Mouse (Mus musculus) heart, embryonic 16.5 days (tissue): ENCODE data around the gene Zc3h15. TPM values are rescaled to one million over a fixed set of nuclear protein-coding genes. Genes with fewer than 3 reads are reported as not detected.
"Not testable (repeated sequence)": the region's sequence is repeated elsewhere in the genome, so short reads cannot be mapped to it uniquely, and the experiment has no call there.

ENCODE experiments used
- ATAC-seq: fragments of 200-750 bp; cut with Nextera tagmentation; replicated peaks from 2 replicates; pipeline ENCODE4 v1.8.0; 2017; ENCODE audit warnings: moderate number of reproducible peaks; ENCODE audit not compliant: insufficient read depth, low FRiP score; ENCODE audit errors: extremely low read depth
- H3K27ac ChIP-seq: fragments of 300-500 bp; sonication (generic); 2 replicates; pipeline ENCODE4 v1.5.1; 2014; ENCODE audit warnings: mild to moderate bottlenecking, low read length, control low read depth, moderate library complexity
- H3K27me3 ChIP-seq: fragments of 300-500 bp; sonication (generic); 2 replicates; pipeline ENCODE4 v1.6.1; 2014; ENCODE audit warnings: low read length, mixed read lengths; ENCODE audit not compliant: control insufficient read depth, insufficient read depth
- H3K36me3 ChIP-seq: fragments of 300-500 bp; sonication (generic); 2 replicates; pipeline ENCODE4 v1.6.1; 2014; ENCODE audit not compliant: control insufficient read depth, insufficient read depth
- H3K4me1 ChIP-seq: fragments of 300-500 bp; sonication (generic); 2 replicates; pipeline ENCODE4 v1.6.1; 2014; ENCODE audit warnings: low read length, mixed read lengths; ENCODE audit not compliant: control insufficient read depth, insufficient read depth
- H3K4me2 ChIP-seq: fragments of 300-500 bp; sonication (generic); 2 replicates; pipeline ENCODE4 v1.6.1; 2014; ENCODE audit warnings: low read depth, mild to moderate bottlenecking, control low read depth, low read length
- H3K4me3 ChIP-seq: fragments of 300-500 bp; sonication (generic); 2 replicates; pipeline ENCODE4 v1.5.1; 2014; ENCODE audit warnings: mild to moderate bottlenecking, control low read depth, low read length
- H3K9ac ChIP-seq: fragments of 300-500 bp; sonication (generic); 2 replicates; pipeline ENCODE4 v1.6.1; 2014; ENCODE audit warnings: low read length, control low read depth
- H3K9me3 ChIP-seq: fragments of 300-500 bp; sonication (generic); replicated peaks from 2 replicates; pipeline ENCODE4 v1.6.1; 2016; ENCODE audit warnings: low read length; ENCODE audit not compliant: control insufficient read depth
- WGBS: fragments of 180-500 bp; shearing (Covaris S2); extraction: QIAGEN DNeasy Blood & Tissue Kit; methylation state at CpG from one replicate; pipeline ENCODE4 v1.1.7; 2014; 5-methylcytosine and 5-hydroxymethylcytosine counted together
- polyA plus RNA-seq: library from polyadenylated mRNA; unstranded; fragments of >200 nt; fragmentation: Nextera tagmentation; extraction: Ambion mirVana; gene quantifications from 2 replicates; pipeline ENCODE4 v1.2.1, GENCODE M21; 2015

The Zc3h15 gene
- polyA plus RNA-seq, 1 experiment from 2014 or later, result 91.3 TPM

- Histone ChIP-seq H3K9me3 (no peaks in the 10 kb centered on the region), H3K27ac (no peak overlapping the region), H3K4me3 (no peak overlapping the region), H3K4me2 (no peak overlapping the region), H3K36me3 (no peaks in the 10 kb centered on the region), H3K4me1 (no peaks in the 10 kb centered on the region), H3K9ac (no peak overlapping the region), H3K27me3 (no peaks in the 10 kb centered on the region; the same call in 1 of the 2 replicates)
- WGBS, result 87% methylated on average over 6 of the region's 6 CpGs
- no peak for ATAC-seq
Measured at GRCm38 (mm10) chr2:83627932-83628331, 16.3 kb upstream of the Zc3h15 start.

DNA sequence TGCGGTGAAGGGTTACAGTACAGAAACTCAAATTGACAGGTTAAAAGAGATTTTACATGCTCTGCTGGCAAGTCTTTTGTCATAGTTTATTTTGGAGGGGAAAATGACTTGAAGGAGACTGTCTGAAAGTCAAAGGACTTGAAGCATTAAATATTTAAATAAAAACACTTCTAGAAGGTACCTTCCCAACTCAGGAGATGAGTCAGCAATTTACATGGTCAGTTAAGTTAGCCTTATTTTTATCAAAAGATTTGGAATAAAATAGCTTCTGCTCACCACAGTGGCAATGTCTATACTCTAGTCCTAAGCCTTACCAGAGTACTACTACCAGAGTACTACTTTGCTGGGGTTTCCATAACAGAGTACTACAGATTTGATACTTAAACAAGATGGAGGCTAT, 2.2 kb upstream of the Zc3h15 start:
- H3K9ac ChIP-seq, result no peak overlapping the region

DNA sequence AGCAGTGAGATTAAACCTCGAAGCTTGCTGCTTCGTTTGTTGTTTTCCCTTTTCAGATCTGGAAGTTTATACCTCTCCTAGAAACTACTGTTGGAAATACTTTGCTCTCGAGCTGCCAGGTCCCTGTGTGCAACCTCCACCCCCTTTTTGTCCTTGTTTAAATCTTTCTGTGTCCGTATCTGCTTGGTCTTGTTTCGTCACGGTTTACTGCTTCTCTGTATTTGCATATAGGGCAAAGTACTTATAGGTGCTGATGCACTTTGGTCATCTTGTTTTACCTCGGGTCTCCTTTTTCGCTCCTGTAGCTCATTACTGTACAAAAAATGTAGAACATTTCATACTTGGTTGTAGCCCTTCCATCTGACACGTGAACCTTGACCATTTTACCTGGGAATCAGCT, 4.7 kb downstream of the Zc3h15 start:
- Histone ChIP-seq H3K9me3 (no peaks in the 10 kb centered on the region), H3K27ac (no peak overlapping the region), H3K4me2 (no peak overlapping the region), H3K27me3 (no peaks in the 10 kb centered on the region), H3K9ac (no peak overlapping the region), H3K4me3 (no peak overlapping the region), H3K36me3 (no peaks in the 10 kb centered on the region; the same call in 1 of the 2 replicates), H3K4me1 (peaks cover 11% of the 10 kb centered on the region)
- 83% methylated on average over 9 of the region's 9 CpGs for WGBS
- ATAC-seq, result no peak

More for the DNA sequence above, 2.2 kb upstream of the Zc3h15 start:
- no peak overlapping the region for H3K4me2 ChIP-seq
- no peaks in the 10 kb centered on the region for H3K36me3 ChIP-seq
- H3K4me3 ChIP-seq, result no peak overlapping the region
- H3K27me3 ChIP-seq, result no peaks in the 10 kb centered on the region
- no peaks in the 10 kb centered on the region for H3K9me3 ChIP-seq
- H3K27ac ChIP-seq, result no peak overlapping the region
- no peak for ATAC-seq
- H3K4me1 ChIP-seq, result peaks cover 11% of the 10 kb centered on the region
- WGBS, result 84% methylated on average over 1 of the region's 1 CpGs

- Histone ChIP-seq H3K27ac (no peak overlapping the region), H3K36me3 (no peaks in the 10 kb centered on the region; the same call in 1 of the 2 replicates), H3K9me3 (no peaks in the 10 kb centered on the region), H3K4me2 (no peak overlapping the region), H3K4me1 (no peaks in the 10 kb centered on the region), H3K27me3 (no peaks in the 10 kb centered on the region), H3K9ac (no peak overlapping the region), H3K4me3 (no peak overlapping the region)
- no peak for ATAC-seq
Measured at GRCm38 (mm10) chr2:83652606-83653005, 8.4 kb downstream of the Zc3h15 start.

GRCm38 (mm10) chr2:83659279-83659678, 15.0 kb downstream of the Zc3h15 start:
- peaks cover 18% of the 10 kb centered on the region for H3K36me3 ChIP-seq
- no peaks in the 10 kb centered on the region for H3K27me3 ChIP-seq
- no peak overlapping the region for H3K9ac ChIP-seq
- 79% methylated on average over 3 of the region's 3 CpGs for WGBS
- H3K9me3 ChIP-seq, result no peaks in the 10 kb centered on the region
- H3K27ac ChIP-seq, result no peak overlapping the region
- H3K4me3 ChIP-seq, result no peak overlapping the region
- H3K4me2 ChIP-seq, result no peak overlapping the region
- no peaks in the 10 kb centered on the region for H3K4me1 ChIP-seq
- ATAC-seq, result no peak

GRCm38 (mm10) chr2:83660114-83660513, 15.9 kb downstream of the Zc3h15 start:
- no peaks in the 10 kb centered on the region for H3K27me3 ChIP-seq
- H3K4me1 ChIP-seq, result no peaks in the 10 kb centered on the region
- no peak overlapping the region for H3K4me3 ChIP-seq
- no peaks in the 10 kb centered on the region for H3K9me3 ChIP-seq
- no peak overlapping the region for H3K27ac ChIP-seq
- WGBS, result 78% methylated on average over 1 of the region's 1 CpGs
- H3K9ac ChIP-seq, result no peak overlapping the region
- no peak for ATAC-seq
- H3K36me3 ChIP-seq, result peaks cover 18% of the 10 kb centered on the region
- no peak overlapping the region for H3K4me2 ChIP-seq

GRCm38 (mm10) chr2:83661351-83661750, 17.1 kb downstream of the Zc3h15 start:
- no peak overlapping the region for H3K4me3 ChIP-seq
- no peak overlapping the region for H3K27ac ChIP-seq
- no peak overlapping the region for H3K4me2 ChIP-seq
- H3K9me3 ChIP-seq, result no peaks in the 10 kb centered on the region
- H3K36me3 ChIP-seq, result peaks cover 18% of the 10 kb centered on the region
- no peak overlapping the region for H3K9ac ChIP-seq
- H3K4me1 ChIP-seq, result no peaks in the 10 kb centered on the region
- H3K27me3 ChIP-seq, result no peaks in the 10 kb centered on the region
- WGBS, result 92% methylated on average over 6 of the region's 6 CpGs
- ATAC-seq, result no peak

DNA sequence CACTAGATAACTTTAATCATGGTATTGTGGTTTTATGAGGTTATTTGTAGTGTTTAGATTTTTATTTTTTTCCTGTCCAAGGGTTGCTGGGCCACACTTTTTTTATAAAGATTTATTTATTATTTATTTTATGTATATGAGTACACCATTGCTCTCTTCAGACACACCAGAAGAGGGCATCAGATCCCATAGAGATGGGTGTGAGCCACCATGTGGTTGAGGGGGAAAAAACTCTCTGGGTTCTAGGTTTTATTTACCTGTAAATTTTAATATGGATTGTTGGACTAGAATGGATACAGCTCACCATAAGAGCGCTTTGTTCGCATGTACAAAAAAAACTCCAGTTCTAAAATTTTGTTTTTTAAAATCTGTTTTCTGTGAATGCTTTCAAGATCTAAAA, 20.8 kb downstream of the Zc3h15 start:
- H3K4me1 ChIP-seq, H3K4me2 ChIP-seq, ATAC-seq, H3K9me3 ChIP-seq, H3K4me3 ChIP-seq, H3K27ac ChIP-seq, H3K9ac ChIP-seq, H3K27me3 ChIP-seq: not testable (repeated sequence)
- WGBS, result 99% methylated on average over 2 of the region's 2 CpGs
- H3K36me3 ChIP-seq, result peaks cover 18% of the 10 kb centered on the region

GRCm38 (mm10) chr2:83667430-83667829, 23.2 kb downstream of the Zc3h15 start:
- H3K9ac ChIP-seq, result no peak overlapping the region
- H3K27me3 ChIP-seq, result no peaks in the 10 kb centered on the region
- no peak overlapping the region for H3K4me2 ChIP-seq
- no peaks in the 10 kb centered on the region for H3K4me1 ChIP-seq
- 67% methylated on average over 2 of the region's 2 CpGs for WGBS
- peaks cover 11% of the 10 kb centered on the region for H3K36me3 ChIP-seq
- no peak for ATAC-seq
- H3K27ac ChIP-seq, result no peak overlapping the region
- H3K4me3 ChIP-seq, result no peak overlapping the region
- no peaks in the 10 kb centered on the region for H3K9me3 ChIP-seq

GRCm38 (mm10) chr2:83668052-83668451, 23.8 kb downstream of the Zc3h15 start:
- WGBS, result 54% methylated on average over 1 of the region's 1 CpGs
- Histone ChIP-seq H3K27ac (no peak overlapping the region), H3K4me1 (peaks cover under 1% of the 10 kb centered on the region; the same call in 1 of the 2 replicates), H3K4me3 (no peak overlapping the region), H3K9me3 (no peaks in the 10 kb centered on the region), H3K36me3 (peaks cover 10% of the 10 kb centered on the region; the same call in 1 of the 2 replicates), H3K9ac (no peak overlapping the region), H3K4me2 (no peak overlapping the region), H3K27me3 (no peaks in the 10 kb centered on the region)
- ATAC-seq, result no peak
